Mouse (Mus musculus) heart, embryonic 10.5 days (tissue): ENCODE data around the gene Dgkz. TPM values are rescaled to one million over a fixed set of nuclear protein-coding genes. Genes with fewer than 3 reads are reported as not detected.

ENCODE experiments used
- DNase-seq: peaks from one replicate; pipeline ENCODE4 v3.0.0-alpha.2; 2017; ENCODE audit warnings: low spot score
- H3K27ac ChIP-seq: fragments of 300-500 bp; sonication (generic); 2 replicates; pipeline ENCODE4 v1.5.1; 2016; ENCODE audit warnings: mild to moderate bottlenecking
- H3K27me3 ChIP-seq: fragments of 300-500 bp; sonication (generic); 2 replicates; pipeline ENCODE4 v1.6.1; 2016; ENCODE audit warnings: mild to moderate bottlenecking; ENCODE audit not compliant: poor library complexity, insufficient read depth, severe bottlenecking
- H3K36me3 ChIP-seq: fragments of 300-500 bp; sonication (generic); 2 replicates; pipeline ENCODE4 v1.6.1; 2016; ENCODE audit warnings: mild to moderate bottlenecking, moderate library complexity
- H3K4me1 ChIP-seq: fragments of 300-500 bp; sonication (generic); 2 replicates; pipeline ENCODE4 v1.6.1; 2016; ENCODE audit warnings: mild to moderate bottlenecking
- H3K4me3 ChIP-seq: fragments of 300-500 bp; sonication (generic); 2 replicates; pipeline ENCODE4 v1.5.1; 2016; ENCODE audit warnings: mild to moderate bottlenecking, moderate library complexity
- H3K9me3 ChIP-seq: fragments of 300-500 bp; sonication (generic); 2 replicates; pipeline ENCODE4 v1.6.1; 2016; ENCODE audit warnings: mild to moderate bottlenecking, moderate library complexity
- WGBS: fragments of 180-500 bp; shearing (Covaris S2); methylation state at CpG from one replicate; pipeline ENCODE4 v1.1.7; 2016; 5-methylcytosine and 5-hydroxymethylcytosine counted together
- polyA plus RNA-seq: library from polyadenylated mRNA; unstranded; fragments of >200 nt; fragmentation: Nextera tagmentation; extraction: Ambion mirVana; gene quantifications from 2 replicates; pipeline ENCODE4 v1.2.1, GENCODE M21; 2016

Gene Dgkz
- polyA plus RNA-seq, 1 experiment from 2014 or later = 61.0 TPM

GRCm38 (mm10) chr2:91984906-91985525 lies 9.4 kb upstream of the Dgkz start:
- Histone ChIP-seq H3K4me3 (peak overlapping the region; percentile 47), H3K27ac (peak overlapping the region; percentile 90), H3K27me3 (0 out of 2 replicates have a peak, but pooled peaks cover 4% of the 10 kb centered on the region), H3K9me3 (no peaks in the 10 kb centered on the region), H3K36me3 (peaks cover 8% of the 10 kb centered on the region; the same call in 1 of the 2 replicates), H3K4me1 (peaks cover 48% of the 10 kb centered on the region)
- no peak for DNase-seq
- WGBS = 27% methylated on average over 9 of the region's 9 CpGs

- no peaks in the 10 kb centered on the region for H3K9me3 ChIP-seq
- H3K27ac ChIP-seq = peak overlapping the region; percentile 90
- DNase-seq = peak; percentile 95
- H3K27me3 ChIP-seq = 0 out of 2 replicates have a peak, but pooled peaks cover 4% of the 10 kb centered on the region
- peaks cover 53% of the 10 kb centered on the region for H3K4me1 ChIP-seq
- WGBS = 2% methylated on average over 10 of the region's 13 CpGs
- peak overlapping the region; percentile 47 for H3K4me3 ChIP-seq
- H3K36me3 ChIP-seq = peaks cover 2% of the 10 kb centered on the region; the same call in 1 of the 2 replicates
Observed at GRCm38 (mm10) chr2:91984439-91984838, 8.8 kb upstream of the Dgkz start.

DNA sequence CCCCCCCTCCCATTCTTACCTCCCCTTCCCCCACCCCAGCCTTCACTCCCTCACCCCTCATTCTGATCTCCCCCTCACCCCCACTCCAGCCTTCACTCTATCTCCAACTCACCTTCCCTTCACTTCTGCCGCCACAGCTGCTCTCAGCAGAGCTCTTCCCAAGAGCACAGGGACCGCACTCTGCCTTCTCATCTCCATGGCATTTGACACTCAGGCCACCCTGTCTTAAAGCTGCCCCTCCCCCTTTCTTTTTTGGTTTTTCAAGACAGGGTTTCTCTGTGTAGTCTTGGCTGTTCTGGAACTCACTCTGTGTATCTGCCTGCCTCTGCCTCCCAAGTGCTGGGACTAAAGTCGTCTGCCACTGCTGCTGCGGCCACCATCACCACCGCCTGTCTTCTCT lies 5.2 kb upstream of the Dgkz start:
- H3K27ac ChIP-seq = no peak overlapping the region
- no peaks in the 10 kb centered on the region for H3K9me3 ChIP-seq
- 36% methylated on average over 5 of the region's 5 CpGs for WGBS
- no peak overlapping the region for H3K4me3 ChIP-seq
- no peak for DNase-seq
- H3K4me1 ChIP-seq = peaks cover 65% of the 10 kb centered on the region
- H3K36me3 ChIP-seq = no peaks in the 10 kb centered on the region
- H3K27me3 ChIP-seq = peaks cover 20% of the 10 kb centered on the region

DNA sequence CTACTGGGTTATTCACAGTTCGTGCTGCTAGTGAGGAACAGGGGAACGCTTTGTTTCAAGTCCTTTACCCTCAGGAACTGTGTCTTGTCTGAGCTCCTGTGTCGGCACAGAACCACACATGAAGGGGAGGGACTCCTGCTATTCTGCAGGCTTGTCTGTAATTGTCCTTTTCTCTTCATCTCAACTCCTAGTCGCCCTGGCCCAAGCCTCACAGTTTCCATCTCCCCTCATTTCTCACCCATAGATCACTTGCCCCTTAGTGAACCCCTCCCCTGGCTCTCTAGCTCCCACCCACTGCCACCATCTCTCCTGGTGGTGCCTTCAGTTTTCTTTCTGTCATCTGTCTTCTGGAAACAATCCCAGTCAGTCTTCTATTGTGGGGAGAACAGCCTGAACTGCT lies 4.6 kb upstream of the Dgkz start:
- 19% methylated on average over 4 of the region's 4 CpGs for WGBS
- H3K4me1 ChIP-seq = peaks cover 66% of the 10 kb centered on the region
- H3K27ac ChIP-seq = no peak overlapping the region

DNA sequence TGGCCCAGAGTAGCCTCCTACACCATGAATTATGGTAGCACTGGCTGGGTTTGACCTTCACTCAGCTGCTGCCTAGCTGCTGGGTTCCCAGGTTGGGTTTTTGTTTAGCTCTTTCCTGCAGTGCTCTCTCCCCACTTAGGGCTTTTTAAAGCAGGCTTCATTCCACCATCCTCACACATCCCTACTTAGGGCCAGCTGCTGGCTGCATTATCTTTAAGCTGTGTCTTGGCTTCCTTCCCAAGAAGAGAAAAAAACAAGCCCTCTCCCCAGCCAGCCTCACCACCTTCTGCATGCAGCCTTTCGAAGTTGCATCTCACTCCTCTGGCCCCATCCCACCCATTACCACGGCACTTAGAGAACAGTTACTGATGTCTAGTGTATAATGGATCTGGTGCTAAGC lies 2.9 kb upstream of the Dgkz start:
- Histone ChIP-seq H3K4me1 (peaks cover 55% of the 10 kb centered on the region), H3K36me3 (no peaks in the 10 kb centered on the region), H3K9me3 (no peaks in the 10 kb centered on the region), H3K27me3 (peaks cover 43% of the 10 kb centered on the region), H3K27ac (peak overlapping the region; percentile 65; the same call in 1 of the 2 replicates), H3K4me3 (no peak overlapping the region)
- DNase-seq = no peak
- 11% methylated on average over 2 of the region's 2 CpGs for WGBS

More for the DNA sequence above, 4.6 kb upstream of the Dgkz start:
- no peaks in the 10 kb centered on the region for H3K9me3 ChIP-seq
- peaks cover 26% of the 10 kb centered on the region for H3K27me3 ChIP-seq
- H3K4me3 ChIP-seq = no peak overlapping the region
- H3K36me3 ChIP-seq = no peaks in the 10 kb centered on the region
- no peak for DNase-seq

- Histone ChIP-seq H3K9me3 (no peaks in the 10 kb centered on the region), H3K4me1 (peaks cover 54% of the 10 kb centered on the region), H3K27me3 (peaks cover 47% of the 10 kb centered on the region), H3K27ac (no peak overlapping the region), H3K4me3 (no peak overlapping the region), H3K36me3 (no peaks in the 10 kb centered on the region)
- no peak for DNase-seq
- WGBS = 71% methylated on average over 4 of the region's 4 CpGs
Observed at GRCm38 (mm10) chr2:91977960-91978359, 2.3 kb upstream of the Dgkz start.

- Histone ChIP-seq H3K4me1 (peaks cover 44% of the 10 kb centered on the region), H3K36me3 (no peaks in the 10 kb centered on the region), H3K27me3 (peaks cover 49% of the 10 kb centered on the region), H3K9me3 (no peaks in the 10 kb centered on the region), H3K27ac (0 out of 2 replicates have a peak overlapping the region, but pooled peaks have one; percentile 11), H3K4me3 (no peak overlapping the region)
- DNase-seq = no peak
- 43% methylated on average over 7 of the region's 7 CpGs for WGBS
Observed at GRCm38 (mm10) chr2:91973416-91974135, 2.1 kb downstream of the Dgkz start.

DNA sequence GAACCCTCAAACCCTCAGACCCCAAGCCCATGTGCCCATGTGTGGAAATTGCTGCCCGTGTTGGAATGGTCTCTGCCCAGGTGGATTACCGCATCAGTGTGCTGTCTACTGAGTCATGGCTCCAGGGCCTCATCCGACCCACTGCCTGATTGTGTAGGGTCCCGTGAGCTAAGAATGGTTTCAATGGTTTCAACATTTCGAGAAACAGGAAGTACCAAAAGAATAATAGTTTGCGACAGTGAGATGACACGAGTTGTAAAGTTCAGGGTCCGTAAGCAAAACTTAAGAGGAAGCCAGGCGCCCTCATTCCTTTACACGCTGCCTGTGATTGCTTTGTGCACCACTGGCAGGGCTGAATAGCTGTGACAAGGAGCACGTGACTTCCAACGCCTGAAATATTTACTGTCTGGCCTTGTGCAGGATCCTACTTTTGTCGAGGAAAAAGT lies 3.5 kb downstream of the Dgkz start:
- Histone ChIP-seq H3K4me3 (no peak overlapping the region), H3K9me3 (no peaks in the 10 kb centered on the region), H3K27me3 (peaks cover 46% of the 10 kb centered on the region), H3K36me3 (no peaks in the 10 kb centered on the region), H3K27ac (peak overlapping the region; percentile 89), H3K4me1 (peaks cover 47% of the 10 kb centered on the region)
- no peak for DNase-seq
- WGBS = 34% methylated on average over 13 of the region's 13 CpGs

GRCm38 (mm10) chr2:91971231-91972097 lies 4.2 kb downstream of the Dgkz start:
- 12% methylated on average over 21 of the region's 21 CpGs for WGBS
- Histone ChIP-seq H3K27ac (peak overlapping the region; percentile 89), H3K27me3 (peaks cover 40% of the 10 kb centered on the region), H3K4me3 (peak overlapping the region; percentile 41), H3K36me3 (no peaks in the 10 kb centered on the region), H3K9me3 (no peaks in the 10 kb centered on the region), H3K4me1 (peaks cover 46% of the 10 kb centered on the region)
- no peak for DNase-seq

DNA sequence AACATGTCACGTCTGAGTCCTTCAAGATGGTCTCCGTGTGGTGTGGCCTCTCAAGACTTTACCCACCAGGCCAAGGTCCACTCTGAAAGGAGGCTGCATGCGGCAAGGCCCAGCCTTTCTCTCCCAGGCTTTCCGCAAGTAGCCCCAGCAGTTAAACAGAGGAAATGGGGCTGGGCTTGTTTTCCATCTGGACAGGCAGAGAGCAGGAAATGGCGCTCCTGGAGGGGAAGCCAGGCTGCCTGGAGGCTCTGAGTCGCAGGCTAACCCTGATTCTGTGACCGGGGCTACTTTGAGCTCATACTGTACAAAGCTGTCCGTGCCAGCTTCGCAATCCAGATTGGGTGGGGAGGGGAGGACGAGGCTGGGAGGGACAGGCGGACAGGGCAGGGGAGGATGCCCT lies 7.7 kb downstream of the Dgkz start:
- Histone ChIP-seq H3K9me3 (no peaks in the 10 kb centered on the region), H3K4me3 (0 out of 2 replicates have a peak overlapping the region, but pooled peaks have one; percentile 1), H3K36me3 (no peaks in the 10 kb centered on the region), H3K27ac (peak overlapping the region; percentile 85), H3K27me3 (0 out of 2 replicates have a peak, but pooled peaks cover 5% of the 10 kb centered on the region), H3K4me1 (peaks cover 54% of the 10 kb centered on the region)
- DNase-seq = no peak
- 54% methylated on average over 11 of the region's 11 CpGs for WGBS

DNA sequence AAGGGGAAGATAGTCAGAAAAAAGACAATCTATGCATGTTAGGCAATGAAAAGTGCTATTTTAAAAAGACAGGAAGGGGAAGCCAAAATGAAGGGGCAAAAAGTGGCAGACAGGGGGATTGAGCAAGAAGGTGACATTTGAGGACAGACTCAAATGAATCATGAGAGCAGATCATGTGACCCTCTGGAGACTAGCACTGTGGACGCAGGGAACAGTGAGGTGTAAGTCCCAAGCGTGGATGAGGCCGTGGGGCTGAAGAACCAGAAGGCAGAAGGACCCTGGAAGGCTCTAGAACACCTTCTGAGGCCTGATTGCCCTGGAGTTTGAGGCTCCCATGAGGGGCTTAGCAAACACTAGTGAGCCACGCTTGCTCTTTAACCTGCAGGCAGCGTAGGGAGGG lies 9.3 kb downstream of the Dgkz start:
- Histone ChIP-seq H3K4me1 (peaks cover 59% of the 10 kb centered on the region), H3K27ac (peak overlapping the region; percentile 17; the same call in 1 of the 2 replicates), H3K9me3 (no peaks in the 10 kb centered on the region), H3K27me3 (no peaks in the 10 kb centered on the region), H3K36me3 (no peaks in the 10 kb centered on the region), H3K4me3 (no peak overlapping the region)
- no peak for DNase-seq
- 84% methylated on average over 5 of the region's 5 CpGs for WGBS

- peaks cover 61% of the 10 kb centered on the region for H3K4me1 ChIP-seq
- peak overlapping the region; percentile 87 for H3K27ac ChIP-seq
- no peak for DNase-seq
- H3K36me3 ChIP-seq = 0 out of 2 replicates have a peak, but pooled peaks cover 1% of the 10 kb centered on the region
- no peaks in the 10 kb centered on the region for H3K9me3 ChIP-seq
- 3% methylated on average over 20 of the region's 20 CpGs for WGBS
- peak overlapping the region; percentile 93 for H3K4me3 ChIP-seq
- H3K27me3 ChIP-seq = no peaks in the 10 kb centered on the region
Observed at GRCm38 (mm10) chr2:91965417-91965816, 10.2 kb downstream of the Dgkz start.
